Mouse (Mus musculus) C2C12 (cell line): ENCODE results near the gene Med13l. TPM values are rescaled to one million over a fixed set of nuclear protein-coding genes. Genes with fewer than 3 reads are reported as not detected.

ENCODE experiments used
- H3K27me3 ChIP-seq: one replicate; pipeline ENCODE4 v1.6.1; 2011; ENCODE audit not compliant: control insufficient read depth, insufficient read depth, insufficient read length
- H3K36me3 ChIP-seq: one replicate; pipeline ENCODE4 v1.6.1; 2011; ENCODE audit not compliant: control insufficient read depth, insufficient read depth
- H3K4me3 ChIP-seq: one replicate; pipeline ENCODE4 v1.5.1; 2011; ENCODE audit warnings: mild to moderate bottlenecking, control low read depth; ENCODE audit not compliant: poor library complexity, insufficient read depth, severe bottlenecking
- H3K79me2 ChIP-seq: one replicate; pipeline ENCODE4 v1.6.1; 2011; ENCODE audit not compliant: control insufficient read depth, insufficient read depth
- H3K79me3 ChIP-seq: one replicate; pipeline ENCODE4 v1.6.1; 2011; ENCODE audit warnings: low read depth, control low read depth
- H3ac ChIP-seq: one replicate; pipeline ENCODE3; 2011; ENCODE audit warnings: low read depth; ENCODE audit not compliant: control insufficient read depth, insufficient read length
- CEBPB ChIP-seq: IDR thresholded peaks from one replicate; pipeline ENCODE4 v1.6.1; 2011; ENCODE audit warnings: low read depth, mild to moderate bottlenecking, control low read depth, moderate library complexity
- CTCF ChIP-seq: IDR thresholded peaks from one replicate; pipeline ENCODE4 v1.5.1; 2011; ENCODE audit not compliant: control insufficient read depth, insufficient read depth, insufficient read length
- FOSL1 ChIP-seq: IDR thresholded peaks from one replicate; pipeline ENCODE4 v1.8.0; 2011; ENCODE audit warnings: mild to moderate bottlenecking, low read length; ENCODE audit not compliant: poor library complexity, insufficient read depth, severe bottlenecking
- MAX ChIP-seq: IDR thresholded peaks from one replicate; pipeline ENCODE4 v1.6.1; 2011; ENCODE audit warnings: mild to moderate bottlenecking, control low read depth
- MYOD1 ChIP-seq: IDR thresholded peaks from one replicate; pipeline ENCODE4 v1.6.1; 2011; ENCODE audit warnings: low read depth; ENCODE audit not compliant: control insufficient read depth, insufficient read length
- MYOG ChIP-seq: IDR thresholded peaks from one replicate; pipeline ENCODE4 v1.6.1; 2011; ENCODE audit not compliant: control insufficient read depth, insufficient read length; ENCODE audit errors: extremely low read depth
- USF1 ChIP-seq: IDR thresholded peaks from one replicate; pipeline ENCODE4 v1.6.1; 2011; ENCODE audit warnings: low read depth, mild to moderate bottlenecking, control low read depth, moderate library complexity
- long read RNA-seq, 2 experiments: library from polyadenylated mRNA; unstranded; transcript quantifications; one replicate each; pipeline ENCODE4 v2.0.0; 2019 to 2020
- polyA plus RNA-seq: library from polyadenylated mRNA; unstranded; fragments of >200 nt; fragmentation: generic; extraction: Trizol; gene quantifications from one replicate; pipeline ENCODE4 v1.2.1, GENCODE M21; 2012; ENCODE audit warnings: missing spikeins

Med13l gene
- 6.7 TPM for polyA plus RNA-seq
- long read RNA-seq, experiment 1, partial matches to known transcripts, result 3 of 9 reads
- long read RNA-seq, experiment 1, other reads (novel, unspliced or antisense), result 6 of 9 reads
- long read RNA-seq, experiment 2, partial matches to known transcripts, result 21 of 22 reads
- long read RNA-seq, experiment 2, other reads (novel, unspliced or antisense), result 1 of 22 reads

GRCm38 (mm10) chr5:118560385-118561085, at the start of gene Med13l:
Med13l (plus strand) TSS chr5:118560679.
- H3K27me3 ChIP-seq, result no peaks in the 10 kb centered on the region
- H3K79me3 ChIP-seq, result peaks cover 45% of the 10 kb centered on the region
- TF ChIP-seq USF1, result no peak
- TF ChIP-seq MYOD1, result no peak
- TF ChIP-seq MAX, result no peak
- no peak for TF ChIP-seq MYOG
- no peak for TF ChIP-seq CTCF
- no peak for TF ChIP-seq FOSL1
- no peak for TF ChIP-seq CEBPB
- H3K4me3 ChIP-seq, result peak within 1 kb of the TSS; percentile 52
- H3ac ChIP-seq, result peak within 1 kb of the TSS; percentile 82
- peaks cover 48% of the 10 kb centered on the region for H3K79me2 ChIP-seq
- no peaks in the 10 kb centered on the region for H3K36me3 ChIP-seq

- H3ac ChIP-seq, result no peak overlapping the region
- H3K27me3 ChIP-seq, result no peaks in the 10 kb centered on the region
- H3K79me3 ChIP-seq, result no peaks in the 10 kb centered on the region
- no peak for TF ChIP-seq CEBPB
- no peak for TF ChIP-seq MAX
- TF ChIP-seq MYOG, result no peak
- no peak for TF ChIP-seq FOSL1
- no peak for TF ChIP-seq USF1
- H3K36me3 ChIP-seq, result no peaks in the 10 kb centered on the region
- no peaks in the 10 kb centered on the region for H3K79me2 ChIP-seq
- no peak overlapping the region for H3K4me3 ChIP-seq
Measured at GRCm38 (mm10) chr5:118510969-118511368, 49.5 kb upstream of the Med13l start.

- H3K27me3 ChIP-seq, result no peaks in the 10 kb centered on the region
- TF ChIP-seq MYOG, result no peak
- no peak for TF ChIP-seq MAX
- no peak for TF ChIP-seq CTCF
- no peak for TF ChIP-seq CEBPB
- no peak for TF ChIP-seq MYOD1
- no peak for TF ChIP-seq FOSL1
- no peak for TF ChIP-seq USF1
- H3K79me2 ChIP-seq, result no peaks in the 10 kb centered on the region
- H3K4me3 ChIP-seq, result no peak overlapping the region
- H3ac ChIP-seq, result no peak overlapping the region
- no peaks in the 10 kb centered on the region for H3K79me3 ChIP-seq
- H3K36me3 ChIP-seq, result no peaks in the 10 kb centered on the region
Measured at GRCm38 (mm10) chr5:118513005-118513404, 47.5 kb upstream of the Med13l start.

GRCm38 (mm10) chr5:118513629-118514526, 46.6 kb upstream of the Med13l start:
- no peaks in the 10 kb centered on the region for H3K79me2 ChIP-seq
- H3ac ChIP-seq, result no peak overlapping the region
- TF ChIP-seq USF1 (no peak), CEBPB (peak; percentile 87), MAX (peak; percentile 15)
- peak overlapping the region; percentile 14 for H3K4me3 ChIP-seq
- no peaks in the 10 kb centered on the region for H3K27me3 ChIP-seq
- no peaks in the 10 kb centered on the region for H3K79me3 ChIP-seq
- H3K36me3 ChIP-seq, result no peaks in the 10 kb centered on the region

GRCm38 (mm10) chr5:118514527-118514831, 46.0 kb upstream of the Med13l start:
- H3K79me3 ChIP-seq, result no peaks in the 10 kb centered on the region
- H3K4me3 ChIP-seq, result peak overlapping the region; percentile 14
- no peaks in the 10 kb centered on the region for H3K27me3 ChIP-seq
- H3ac ChIP-seq, result peak overlapping the region; percentile 1
- TF ChIP-seq MAX (no peak), MYOG (no peak), FOSL1 (no peak), CTCF (no peak), MYOD1 (no peak), USF1 (no peak), CEBPB (no peak)
- H3K36me3 ChIP-seq, result no peaks in the 10 kb centered on the region
- no peaks in the 10 kb centered on the region for H3K79me2 ChIP-seq
